Mouse (Mus musculus) frontal cortex, postnatal 25 days (tissue): Measurements from ENCODE around the gene Hsp90ab1.

Source experiments
- DNase-seq, 2 experiments: peaks; one replicate each; pipeline ENCODE4 v3.0.0; 2022; ENCODE audit warnings: low spot score in 2 of 2

Hsp90ab1 gene

GRCm38 (mm10) chr17:45596631-45597396 lies 23.7 kb upstream of the Hsp90ab1 start:
- DNase-seq = no peak

GRCm38 (mm10) chr17:45595736-45596390 lies 22.8 kb upstream of the Hsp90ab1 start:
- DNase-seq = no peak

GRCm38 (mm10) chr17:45594881-45595735 lies 22.0 kb upstream of the Hsp90ab1 start:
- DNase-seq = no peak

GRCm38 (mm10) chr17:45594195-45594594 lies 21.1 kb upstream of the Hsp90ab1 start:
- DNase-seq = no peak

- DNase-seq = no peak
These were observed 20.4 kb upstream of the Hsp90ab1 start for GRCm38 (mm10) chr17:45593479-45593878.

GRCm38 (mm10) chr17:45592606-45593431 lies 19.7 kb upstream of the Hsp90ab1 start:
- no peak for DNase-seq

GRCm38 (mm10) chr17:45591701-45592605 lies 18.9 kb upstream of the Hsp90ab1 start:
- no peak for DNase-seq

- DNase-seq = no peak
These were observed 17.3 kb upstream of the Hsp90ab1 start for GRCm38 (mm10) chr17:45590410-45590809.

GRCm38 (mm10) chr17:45589844-45590243 lies 16.8 kb upstream of the Hsp90ab1 start:
- DNase-seq = no peak

GRCm38 (mm10) chr17:45589236-45589635 lies 16.2 kb upstream of the Hsp90ab1 start:
- DNase-seq = no peak

- no peak for DNase-seq
These were observed 15.3 kb upstream of the Hsp90ab1 start for GRCm38 (mm10) chr17:45588370-45588769.

- DNase-seq = no peak
These were observed 13.4 kb upstream of the Hsp90ab1 start for GRCm38 (mm10) chr17:45586449-45586837.

GRCm38 (mm10) chr17:45585725-45586448 lies 12.8 kb upstream of the Hsp90ab1 start:
- no peak for DNase-seq

GRCm38 (mm10) chr17:45584939-45585678 lies 12.0 kb upstream of the Hsp90ab1 start:
- DNase-seq = peak; percentile 57 to 78

- peak; percentile 44 to 45 for DNase-seq
These were observed 11.2 kb upstream of the Hsp90ab1 start for GRCm38 (mm10) chr17:45584096-45584896.

GRCm38 (mm10) chr17:45582715-45583355 lies 9.8 kb upstream of the Hsp90ab1 start:
- DNase-seq = no peak

- no peak for DNase-seq
These were observed 9.1 kb upstream of the Hsp90ab1 start for GRCm38 (mm10) chr17:45582188-45582587.

- DNase-seq = peak in 1 of 2 experiments; percentile 48
These were observed 8.5 kb upstream of the Hsp90ab1 start for GRCm38 (mm10) chr17:45581567-45581983.
